Mouse (Mus musculus) mouse embryonic stem cell (cell line): ENCODE measurements around the gene Krcc1.
"Not testable (repeated sequence)": the region's sequence is repeated elsewhere in the genome, so short reads cannot be mapped to it uniquely, and the experiment has no call there.

Experiments
- in situ Hi-C, 2 experiments: fragments of 300-500 bp; cut with MboI; formaldehyde crosslinking; loops; 1 replicate in 1 of 2; 3 replicates in 1 of 2; pipeline ENCODE4 v1.14.3; 2019 to 2020; ENCODE audit warnings: low sequenced_read_pairs in 2 of 2, low pct_unique_long_range_greater_than_20kb in 1 of 2, mixed read lengths in 1 of 2; ENCODE audit not compliant: unreplicated experiment in 1 of 2

Gene Krcc1

GRCm38 (mm10) chr6:71307486-71307885 lies 36.0 kb downstream of the Krcc1 start:
- in situ Hi-C loops: loop anchor here (10.0 to 25.0 kb wide), 2 partner anchors 87 to 505 kb away; no protein-coding TSS in a partner anchor

- in situ Hi-C loops: loop anchor here in 1 of 2 experiments (25.0 kb wide), 1 partner anchor 490 kb away; no protein-coding TSS in a partner anchor
These were observed 50.4 kb downstream of the Krcc1 start, which contains the start of gene Smyd1 for GRCm38 (mm10) chr6:71321826-71322283. TSS of gene Smyd1 (minus strand) at chr6:71322233.

- in situ Hi-C loops: loop anchor here in 1 of 2 experiments (25.0 kb wide), 1 partner anchor 490 kb away; no protein-coding TSS in a partner anchor
These were observed 51.0 kb downstream of the Krcc1 start, which contains the start of gene Cd8b1 for GRCm38 (mm10) chr6:71322491-71322921. TSS of gene Cd8b1 (plus strand) at chr6:71322788.

GRCm38 (mm10) chr6:71324816-71325215 lies 53.3 kb downstream of the Krcc1 start:
- in situ Hi-C loops: loop anchor here in 1 of 2 experiments (25.0 kb wide), 1 partner anchor 487 kb away; no protein-coding TSS in a partner anchor

- in situ Hi-C loops: no loop called here
These were observed 58.4 kb downstream of the Krcc1 start for GRCm38 (mm10) chr6:71329881-71330280.

GRCm38 (mm10) chr6:71330486-71330885 lies 59.0 kb downstream of the Krcc1 start:
- in situ Hi-C loops: no loop called here

GRCm38 (mm10) chr6:71331491-71331890 lies 60.0 kb downstream of the Krcc1 start:
- in situ Hi-C loops: not testable (repeated sequence)

GRCm38 (mm10) chr6:71332236-71332965 lies 60.9 kb downstream of the Krcc1 start:
- in situ Hi-C loops: no loop called here

GRCm38 (mm10) chr6:71333031-71333430 lies 61.6 kb downstream of the Krcc1 start:
- in situ Hi-C loops: no loop called here

GRCm38 (mm10) chr6:71333578-71334273 lies 62.2 kb downstream of the Krcc1 start:
- in situ Hi-C loops: no loop called here
